Comparison of ENCODE assay signal across 15 mouse cellular contexts in genomic region chr11:24096483-24096882, GRCm38 (mm10). TPM values are rescaled to one million over a fixed set of nuclear protein-coding genes. Genes with fewer than 3 reads are reported as not detected.
DNase-seq lines count a peak whose midpoint lies in the region; ATAC-seq and TF ChIP-seq lines count a peak whose summit lies in the region.
"Had no signal": no experiment of that assay in that cellular context is flagged by ENCODE, and none has a peak within 500 bp of the region (broad histone marks: within the 10 kb centered on the region; RNA-seq: fewer than 3 reads in every experiment).

No protein-coding gene starts in this region.

- no peak for TF ChIP-seq POLR2A in MEL (IDR thresholded peaks at IDR 0.05; ENCODE audit: control insufficient read depth in 1 of 2, insufficient read depth in 1 of 2, low read depth in 1 of 2, low read length in 2 of 2, poor library complexity in 1 of 2)

- TF ChIP-seq EP300 in MEL (IDR thresholded peaks at IDR 0.05; ENCODE audit: low read depth in 1 of 2, low read length in 2 of 2), result no peak

- peaks cover 37 to 86% of the 10 kb centered on the region in 2 experiments for H3K36me3 ChIP-seq in MEL (ENCODE audit: control insufficient read depth in 1 of 2, insufficient read depth in 2 of 2, low read length in 2 of 2)
- H3K36me3 ChIP-seq in embryonic facial prominence, embryonic 13.5 days, result 0 out of 2 replicates have a peak, but pooled peaks cover 4% of the 10 kb centered on the region
- H3K36me3 ChIP-seq in hindbrain, embryonic 13.5 days, result no peaks in the 10 kb centered on the region
- peaks cover 3% of the 10 kb centered on the region; the same call in 1 of the 2 replicates for H3K36me3 ChIP-seq in midbrain, embryonic 14.5 days (ENCODE audit: control insufficient read depth, insufficient read depth, low read length)
- H3K36me3 ChIP-seq: kidney, embryonic 15.5 days had no signal

- H3K9me3 ChIP-seq in MEL (replicated peaks; ENCODE audit: insufficient read depth, low read length), result no peaks in the 10 kb centered on the region
- H3K9me3 ChIP-seq in embryonic facial prominence, embryonic 13.5 days, result no peaks in the 10 kb centered on the region
- no peaks in the 10 kb centered on the region for H3K9me3 ChIP-seq in hindbrain, embryonic 13.5 days
- no peaks in the 10 kb centered on the region for H3K9me3 ChIP-seq in midbrain, embryonic 14.5 days (ENCODE audit: control insufficient read depth, low read length)
- H3K9me3 ChIP-seq: kidney, embryonic 15.5 days had no signal

- H3K4me1 ChIP-seq in MEL (ENCODE audit: control insufficient read depth in 1 of 2, insufficient read depth in 2 of 2, low read length in 2 of 2), result peaks cover 49 to 52% of the 10 kb centered on the region in 2 experiments
- H3K4me1 ChIP-seq in embryonic facial prominence, embryonic 13.5 days, result peaks cover 80% of the 10 kb centered on the region
- peaks cover 88% of the 10 kb centered on the region for H3K4me1 ChIP-seq in hindbrain, embryonic 13.5 days (replicated peaks)
- peaks cover 82% of the 10 kb centered on the region for H3K4me1 ChIP-seq in midbrain, embryonic 14.5 days (ENCODE audit: control insufficient read depth, insufficient read depth, low read length)

- TF ChIP-seq RAD21 in MEL (IDR thresholded peaks at IDR 0.05; ENCODE audit: low read depth, low read length), result no peak

- DNase-seq in MEL (ENCODE audit: low read depth, low spot score), result no peak
- no peak for DNase-seq in midbrain, embryonic 14.5 days
- DNase-seq in embryo, embryonic 9.5 days (ENCODE audit: extremely low spot score), result no peak
- DNase-seq in cerebellum, postnatal 36 days, result no peak
- DNase-seq in thymus, postnatal 25 days, result no peak
- DNase-seq: adrenal gland, adult 2 months; heart, postnatal 14 days had no signal

- no peak for TF ChIP-seq CTCF in MEL (IDR thresholded peaks at IDR 0.05 in 2 of 3, conservative IDR thresholded peaks at IDR 0.05 in 1 of 3; ENCODE audit: control insufficient read depth in 1 of 3, insufficient read depth in 1 of 3, low read depth in 2 of 3, low read length in 3 of 3, poor library complexity in 1 of 3, severe bottlenecking in 1 of 3)

- WGBS in embryonic facial prominence, embryonic 13.5 days, result 37% methylated on average over 6 of the region's 6 CpGs
- 42% methylated on average over 6 of the region's 6 CpGs for WGBS in hindbrain, embryonic 13.5 days
- WGBS in midbrain, embryonic 14.5 days, result 44% methylated on average over 6 of the region's 6 CpGs

- no peaks in the 10 kb centered on the region for H3K27me3 ChIP-seq in MEL (ENCODE audit: control insufficient read depth in 1 of 2, insufficient read depth in 2 of 2, low read length in 2 of 2)
- H3K27me3 ChIP-seq in embryonic facial prominence, embryonic 13.5 days, result no peaks in the 10 kb centered on the region
- no peaks in the 10 kb centered on the region for H3K27me3 ChIP-seq in hindbrain, embryonic 13.5 days
- no peaks in the 10 kb centered on the region for H3K27me3 ChIP-seq in midbrain, embryonic 14.5 days (ENCODE audit: control insufficient read depth, insufficient read depth, low read length)
- H3K27me3 ChIP-seq: CH12.LX had no signal

- H3K27ac ChIP-seq in MEL (ENCODE audit: control insufficient read depth, low read depth, low read length), result peak overlapping the region; percentile 12; the same call in 1 of the 2 replicates
- peak overlapping the region; percentile 52; the same call in 1 of the 2 replicates for H3K27ac ChIP-seq in embryonic facial prominence, embryonic 13.5 days
- H3K27ac ChIP-seq in hindbrain, embryonic 13.5 days, result peak overlapping the region; percentile 83
- H3K27ac ChIP-seq in midbrain, embryonic 14.5 days (replicated peaks; ENCODE audit: low read depth, low read length), result peak overlapping the region; percentile 64
- H3K27ac ChIP-seq: kidney, embryonic 15.5 days; liver, embryonic 14.5 days had no signal

- no peak overlapping the region for H3K4me3 ChIP-seq in MEL (ENCODE audit: control insufficient read depth in 1 of 2, insufficient read depth in 1 of 2, low read depth in 2 of 2, low read length in 2 of 2)
- H3K4me3 ChIP-seq in embryonic facial prominence, embryonic 13.5 days, result no peak overlapping the region
- peak overlapping the region; percentile 15; the same call in 1 of the 2 replicates for H3K4me3 ChIP-seq in hindbrain, embryonic 13.5 days
- 0 out of 2 replicates have a peak overlapping the region, but pooled peaks have one; percentile 5 for H3K4me3 ChIP-seq in midbrain, embryonic 14.5 days (replicated peaks; ENCODE audit: low read depth, low read length)
- H3K4me3 ChIP-seq: kidney, embryonic 15.5 days had no signal

- no peak overlapping the region for H3K9ac ChIP-seq in MEL (ENCODE audit: control insufficient read depth, low read depth, low read length, poor library complexity, severe bottlenecking)
- H3K9ac ChIP-seq in embryonic facial prominence, embryonic 13.5 days, result peak overlapping the region; percentile 28; the same call in 1 of the 2 replicates
- H3K9ac ChIP-seq in hindbrain, embryonic 13.5 days, result peak overlapping the region; percentile 24; the same call in 1 of the 2 replicates
- peak overlapping the region; percentile 16; the same call in 1 of the 2 replicates for H3K9ac ChIP-seq in midbrain, embryonic 14.5 days (replicated peaks; ENCODE audit: low read length)
- H3K9ac ChIP-seq: kidney, embryonic 15.5 days; liver, embryonic 14.5 days had no signal

- H3K79me2 ChIP-seq in MEL (ENCODE audit: control insufficient read depth, insufficient read depth, low read length, poor library complexity), result peaks cover 83% of the 10 kb centered on the region

- H3K4me2 ChIP-seq in embryonic facial prominence, embryonic 13.5 days, result peak overlapping the region; percentile 2; the same call in 1 of the 2 replicates
- peak overlapping the region; percentile 50 for H3K4me2 ChIP-seq in hindbrain, embryonic 13.5 days
- peak overlapping the region; percentile 39 for H3K4me2 ChIP-seq in midbrain, embryonic 14.5 days (ENCODE audit: low read length)
- H3K4me2 ChIP-seq: kidney, embryonic 15.5 days had no signal

- ATAC-seq in embryonic facial prominence, embryonic 13.5 days (ENCODE audit: insufficient number of reproducible peaks, insufficient read depth, low FRiP score, low TSS enrichment, low read depth), result no peak
- no peak for ATAC-seq in hindbrain, embryonic 13.5 days (ENCODE audit: low FRiP score)
- no peak for ATAC-seq in midbrain, embryonic 14.5 days (ENCODE audit: low FRiP score, low TSS enrichment)

TF ChIP-seq in MEL, 35 proteins besides CTCF, POLR2A, EP300 and RAD21:
- TF ChIP-seq ZC3H11A (IDR thresholded peaks at IDR 0.05; ENCODE audit: low read depth, low read length) (no peak), KAT2A (conservative IDR thresholded peaks at IDR 0.05; ENCODE audit: low read depth, low read length) (no peak), POLR2AphosphoS2 (IDR thresholded peaks at IDR 0.05; ENCODE audit: low read length) (no peak), ELF1 (IDR thresholded peaks at IDR 0.05; ENCODE audit: low read depth, low read length) (no peak), ZNF384 (IDR thresholded peaks at IDR 0.05; ENCODE audit: low read depth, low read length) (no peak), TBP (IDR thresholded peaks at IDR 0.05; ENCODE audit: low read depth, low read length) (no peak), USF2 (IDR thresholded peaks at IDR 0.05; ENCODE audit: borderline replicate concordance in 1 of 2, insufficient read depth in 1 of 2, low read depth in 1 of 2, low read length in 2 of 2) (no peak), MXI1 (IDR thresholded peaks at IDR 0.05; ENCODE audit: low read depth, low read length) (no peak), E2F4 (IDR thresholded peaks at IDR 0.05; ENCODE audit: borderline replicate concordance, low read depth, low read length) (no peak), POLR2AphosphoS5 (IDR thresholded peaks at IDR 0.05; ENCODE audit: borderline replicate concordance, low read depth, low read length) (no peak), UBTF (IDR thresholded peaks at IDR 0.05; ENCODE audit: borderline replicate concordance, insufficient read depth, low read depth, low read length) (no peak), CHD1 (IDR thresholded peaks at IDR 0.05; ENCODE audit: low read depth, low read length) (no peak), CHD2 (IDR thresholded peaks at IDR 0.05; ENCODE audit: low read length) (no peak), JUND (IDR thresholded peaks at IDR 0.05; ENCODE audit: low read depth, low read length) (no peak), BHLHE40 (IDR thresholded peaks at IDR 0.05; ENCODE audit: borderline replicate concordance, low read depth, low read length) (no peak), NRF1 (IDR thresholded peaks at IDR 0.05; ENCODE audit: insufficient read depth, low read depth, low read length, poor library complexity, severe bottlenecking) (no peak), TAL1 (IDR thresholded peaks at IDR 0.05; ENCODE audit: low read length) (no peak), MEF2A (IDR thresholded peaks at IDR 0.05; ENCODE audit: extremely low read depth, insufficient replicate concordance, low read depth, low read length, poor library complexity, severe bottlenecking) (no peak)
TF ChIP-seq in MEL: peak in this region for 0.

RNA-seq across cellular contexts. Expression of gene Bcl11a, which starts 18.6 kb away (rescaled TPM):
- total RNA-seq in MEL (2012; rRNA removed), result 37.0 and 43.8 TPM in 2 replicates
- polyA plus RNA-seq in MEL (2012; ENCODE audit: insufficient read depth in 1 of 2, insufficient read length in 2 of 2, low read depth in 1 of 2, low replicate concordance in 2 of 2, missing spikeins in 1 of 2), result 100 to 1,000 TPM in 1 of 2 experiments, 10 to 100 TPM in 1; 83.8 to 112 TPM
- polyA plus RNA-seq in embryonic facial prominence, embryonic 13.5 days (2015; fragmentation: Nextera tagmentation; extraction: Ambion mirVana), result 70.0 and 79.1 TPM in 2 replicates
- 116 and 129 TPM in 2 replicates for polyA plus RNA-seq in hindbrain, embryonic 13.5 days (2015; fragmentation: Nextera tagmentation; extraction: Ambion mirVana)
- 117 and 121 TPM in 2 replicates for polyA plus RNA-seq in midbrain, embryonic 14.5 days (2014; fragmentation: Nextera tagmentation; extraction: Ambion mirVana)

RNA-seq across cellular contexts. Expression of gene A830031A19Rik, which starts 21.6 kb away (rescaled TPM):
- not detected in 2 replicates for total RNA-seq in MEL (2012; rRNA removed)
- polyA plus RNA-seq in MEL (2012; ENCODE audit: insufficient read depth in 1 of 2, insufficient read length in 2 of 2, low read depth in 1 of 2, low replicate concordance in 2 of 2, missing spikeins in 1 of 2), result not detected
- not detected in 2 replicates for polyA plus RNA-seq in embryonic facial prominence, embryonic 13.5 days (2015; fragmentation: Nextera tagmentation; extraction: Ambion mirVana)
- polyA plus RNA-seq in hindbrain, embryonic 13.5 days (2015; fragmentation: Nextera tagmentation; extraction: Ambion mirVana), result 0.23 TPM in 1 of 2 replicates, not detected in the other
- 0.40 TPM in 1 of 2 replicates, not detected in the other for polyA plus RNA-seq in midbrain, embryonic 14.5 days (2014; fragmentation: Nextera tagmentation; extraction: Ambion mirVana)
- total RNA-seq: adrenal gland, adult 2 months; CH12.LX; common myeloid progenitor, adult 5-6 weeks; heart, postnatal 14 days had no signal
- polyA plus RNA-seq: adrenal gland, adult 2 months; gonadal fat pad, adult 2 months; kidney, embryonic 15.5 days; liver, embryonic 14.5 days; stomach, embryonic 16.5 days had no signal

Comparison
In these comparisons a context has a peak if more than half of its experiments do, and no peak if none do; other contexts are left out.
1. H3K27ac ChIP-seq: peak in every context shown above with its lines; median percentile 83 in hindbrain, embryonic 13.5 days; 64 in midbrain, embryonic 14.5 days; 52 in embryonic facial prominence, embryonic 13.5 days; 12 in MEL.
2. H3K4me3 ChIP-seq: peak in hindbrain, embryonic 13.5 days (single experiment) and midbrain, embryonic 14.5 days (single experiment); none in MEL (0 of 2) and embryonic facial prominence, embryonic 13.5 days (single experiment).
3. Peak in every context shown above with its lines, with median percentiles within 50 percentile points of each other: H3K4me2 ChIP-seq.